Mouse (Mus musculus) MEL (cell line): ENCODE results near the gene Trex1. TPM values are rescaled to one million over a fixed set of nuclear protein-coding genes. Genes with fewer than 3 reads are reported as not detected.

Experiments
- DNase-seq: peaks from one replicate; pipeline ENCODE4 v3.0.0; 2011; ENCODE audit warnings: low read depth, low spot score
- H3K27ac ChIP-seq: 2 replicates; pipeline ENCODE4 v1.5.1; 2012; ENCODE audit warnings: low read depth, mild to moderate bottlenecking, control low read depth, low read length, moderate library complexity; ENCODE audit not compliant: control insufficient read depth
- H3K27me3 ChIP-seq, 2 experiments: fragments of 150-350 bp in 1 of 2; sonication (generic) in 1 of 2; 2 replicates each; pipeline ENCODE4 v1.6.1; 2012; ENCODE audit warnings: low read length in 2 of 2, mild to moderate bottlenecking in 2 of 2, improper control_type of control experiment in 1 of 2, moderate library complexity in 1 of 2; ENCODE audit not compliant: insufficient read depth in 2 of 2, control insufficient read depth in 1 of 2
- H3K36me3 ChIP-seq, 2 experiments: 2 replicates each; pipeline ENCODE4 v1.6.1; 2012 to 2014; ENCODE audit warnings: low read length in 2 of 2, improper control_type of control experiment in 1 of 2, inconsistent platforms in 1 of 2, mild to moderate bottlenecking in 1 of 2; ENCODE audit not compliant: insufficient read depth in 2 of 2, control insufficient read depth in 1 of 2
- H3K4me1 ChIP-seq, 2 experiments: fragments of 150-350 bp in 1 of 2; sonication (generic) in 1 of 2; 2 replicates each; pipeline ENCODE4 v1.6.1; 2012; ENCODE audit warnings: low read length in 2 of 2, improper control_type of control experiment in 1 of 2, mild to moderate bottlenecking in 1 of 2; ENCODE audit not compliant: insufficient read depth in 2 of 2, control insufficient read depth in 1 of 2
- H3K4me3 ChIP-seq, 2 experiments: fragments of 150-350 bp in 1 of 2; sonication (generic) in 1 of 2; 2 replicates each; pipeline ENCODE4 v1.5.1; 2012; ENCODE audit warnings: low read depth in 2 of 2, low read length in 2 of 2, mild to moderate bottlenecking in 2 of 2, moderate library complexity in 2 of 2, control low read depth in 1 of 2, improper control_type of control experiment in 1 of 2; ENCODE audit not compliant: control insufficient read depth in 1 of 2, insufficient read depth in 1 of 2
- H3K79me2 ChIP-seq: 2 replicates; pipeline ENCODE4 v1.6.1; 2012; ENCODE audit warnings: mild to moderate bottlenecking, low read length, moderate library complexity; ENCODE audit not compliant: control insufficient read depth, poor library complexity, insufficient read depth
- H3K9ac ChIP-seq: 2 replicates; pipeline ENCODE4 v1.6.1; 2012; ENCODE audit warnings: low read depth, mild to moderate bottlenecking, control low read depth, low read length, moderate library complexity; ENCODE audit not compliant: control insufficient read depth, poor library complexity, severe bottlenecking
- H3K9me3 ChIP-seq: fragments of 150-350 bp; sonication (generic); replicated peaks from 2 replicates; pipeline ENCODE4 v1.6.1; 2012; ENCODE audit warnings: mild to moderate bottlenecking, low read length, improper control_type of control experiment, moderate library complexity; ENCODE audit not compliant: insufficient read depth
- CHD1 ChIP-seq: IDR thresholded peaks from 2 replicates; pipeline ENCODE4 v1.6.1; 2012; ENCODE audit warnings: low read depth, mild to moderate bottlenecking, inconsistent platforms, low read length, improper control_type of control experiment
- E2F4 ChIP-seq: IDR thresholded peaks from 2 replicates; pipeline ENCODE4 v1.6.1; 2011; ENCODE audit warnings: low read depth, low read length, improper control_type of control experiment, borderline replicate concordance
- ELF1 ChIP-seq: IDR thresholded peaks from 2 replicates; pipeline ENCODE4 v1.6.1; 2014; ENCODE audit warnings: low read depth, mild to moderate bottlenecking, inconsistent platforms, low read length, improper control_type of control experiment, moderate library complexity
- EP300 ChIP-seq, 2 experiments: IDR thresholded peaks; 2 replicates each; pipeline ENCODE4 v1.6.1; 2011; ENCODE audit warnings: improper control_type of control experiment in 2 of 2, low read length in 2 of 2, low read depth in 1 of 2, mild to moderate bottlenecking in 1 of 2
- GABPA ChIP-seq: IDR thresholded peaks from 2 replicates; pipeline ENCODE4 v1.6.1; 2012; ENCODE audit warnings: low read depth, mild to moderate bottlenecking, inconsistent platforms, low read length, improper control_type of control experiment, moderate library complexity
- GATA1 ChIP-seq: IDR thresholded peaks from 2 replicates; pipeline ENCODE4 v1.6.1; 2011; ENCODE audit warnings: low read depth, low read length, improper control_type of control experiment
- HCFC1 ChIP-seq: IDR thresholded peaks from 2 replicates; pipeline ENCODE4 v1.6.1; 2012; ENCODE audit warnings: low read depth, mild to moderate bottlenecking, inconsistent platforms, low read length, improper control_type of control experiment, moderate library complexity
- KAT2A ChIP-seq: conservative IDR thresholded peaks from 2 replicates; pipeline ENCODE4 v1.6.1; 2012; ENCODE audit warnings: low read depth, low read length, improper control_type of control experiment, inconsistent platforms
- MAFK ChIP-seq: IDR thresholded peaks from 2 replicates; pipeline ENCODE4 v1.6.1; 2011; ENCODE audit warnings: low read depth, mild to moderate bottlenecking, low read length, improper control_type of control experiment, borderline replicate concordance
- MAX ChIP-seq: IDR thresholded peaks from 2 replicates; pipeline ENCODE4 v1.6.1; 2011; ENCODE audit warnings: low read length, improper control_type of control experiment
- MAZ ChIP-seq: IDR thresholded peaks from 2 replicates; pipeline ENCODE4 v1.6.1; 2012; ENCODE audit warnings: low read depth, mild to moderate bottlenecking, inconsistent platforms, low read length, improper control_type of control experiment
- MEF2A ChIP-seq: IDR thresholded peaks from 2 replicates; pipeline ENCODE4 v1.6.1; 2014; ENCODE audit warnings: low read depth, mild to moderate bottlenecking, inconsistent platforms, low read length, improper control_type of control experiment; ENCODE audit not compliant: poor library complexity, insufficient replicate concordance, severe bottlenecking; ENCODE audit errors: extremely low read depth
- MXI1 ChIP-seq: IDR thresholded peaks from 2 replicates; pipeline ENCODE4 v1.6.1; 2011; ENCODE audit warnings: mild to moderate bottlenecking, low read depth, low read length, improper control_type of control experiment
- MYB ChIP-seq: IDR thresholded peaks from 2 replicates; pipeline ENCODE4 v1.6.1; 2011; ENCODE audit warnings: mild to moderate bottlenecking, low read depth, low read length, improper control_type of control experiment
- MYC ChIP-seq: IDR thresholded peaks from 2 replicates; pipeline ENCODE4 v1.6.1; 2011; ENCODE audit warnings: low read depth, mild to moderate bottlenecking, low read length, improper control_type of control experiment, moderate library complexity
- NELFE ChIP-seq: IDR thresholded peaks from 2 replicates; pipeline ENCODE4 v1.6.1; 2011; ENCODE audit warnings: low read depth, low read length, improper control_type of control experiment
- NRF1 ChIP-seq: IDR thresholded peaks from 2 replicates; pipeline ENCODE4 v1.6.1; 2014; ENCODE audit warnings: low read depth, mild to moderate bottlenecking, inconsistent platforms, low read length, improper control_type of control experiment, moderate library complexity; ENCODE audit not compliant: poor library complexity, insufficient read depth, severe bottlenecking
- POLR2A ChIP-seq, 2 experiments: IDR thresholded peaks; 2 replicates each; pipeline ENCODE4 v1.6.1; 2011 to 2012; ENCODE audit warnings: low read length in 2 of 2, mild to moderate bottlenecking in 2 of 2, control low read depth in 1 of 2, improper control_type of control experiment in 1 of 2, low read depth in 1 of 2, moderate library complexity in 1 of 2; ENCODE audit not compliant: control insufficient read depth in 1 of 2, insufficient read depth in 1 of 2, poor library complexity in 1 of 2
- POLR2AphosphoS2 ChIP-seq: IDR thresholded peaks from 2 replicates; pipeline ENCODE4 v1.6.1; 2011; ENCODE audit warnings: low read length, improper control_type of control experiment
- POLR2AphosphoS5 ChIP-seq: IDR thresholded peaks from 2 replicates; pipeline ENCODE4 v1.6.1; 2012; ENCODE audit warnings: low read depth, borderline replicate concordance, mild to moderate bottlenecking, inconsistent platforms, low read length, moderate library complexity, mixed read lengths
- SIN3A ChIP-seq: IDR thresholded peaks from 2 replicates; pipeline ENCODE4 v1.6.1; 2012; ENCODE audit warnings: low read length, improper control_type of control experiment, inconsistent platforms
- SMC3 ChIP-seq: IDR thresholded peaks from 2 replicates; pipeline ENCODE4 v1.6.1; 2011; ENCODE audit warnings: low read depth, low read length, improper control_type of control experiment
- TCF12 ChIP-seq: IDR thresholded peaks from 2 replicates; pipeline ENCODE4 v1.6.1; 2014; ENCODE audit warnings: low read depth, mild to moderate bottlenecking, inconsistent platforms, low read length, improper control_type of control experiment, moderate library complexity
- ZC3H11A ChIP-seq: IDR thresholded peaks from 2 replicates; pipeline ENCODE4 v1.6.1; 2012; ENCODE audit warnings: low read depth, mild to moderate bottlenecking, inconsistent platforms, low read length, improper control_type of control experiment
- ZKSCAN1 ChIP-seq: IDR thresholded peaks from 2 replicates; pipeline ENCODE4 v1.6.1; 2012; ENCODE audit warnings: low read depth, mild to moderate bottlenecking, inconsistent platforms, low read length, improper control_type of control experiment, moderate library complexity
- polyA plus RNA-seq, 2 experiments: library from polyadenylated mRNA; stranded (reverse) in 1 of 2; unstranded in 1 of 2; fragments of >175 nt in 1 of 2; fragments of >200 nt in 1 of 2; gene quantifications; 2 replicates each; pipeline versions ENCODE4 v1.2.1 to v1.2.4; 2012; ENCODE audit warnings: low replicate concordance in 2 of 2, low read depth in 1 of 2; ENCODE audit not compliant: insufficient read length in 2 of 2, insufficient read depth in 1 of 2, missing spikeins in 1 of 2
- total RNA-seq: library from RNA; depleted of rRNA; stranded (reverse); fragments of 300-350 nt; gene quantifications from 2 replicates; pipeline ENCODE4 v1.2.3, GENCODE M21; 2012

Gene Trex1
- total and polyA plus RNA-seq, 3 experiments: 8.9 to 17.0 TPM; not detected in 1

GRCm38 (mm10) chr9:109028919-109029318, 30.6 kb downstream of the Trex1 start:
- TF ChIP-seq NELFE: no peak
- no peaks in the 10 kb centered on the region for H3K27me3 ChIP-seq
- no peak overlapping the region for H3K27ac ChIP-seq
- peaks cover 0 to 7% of the 10 kb centered on the region in 2 experiments; a peak in 2 of 4 replicates for H3K36me3 ChIP-seq
- peaks cover 5 to 11% of the 10 kb centered on the region in 2 experiments for H3K4me1 ChIP-seq
- H3K9ac ChIP-seq: no peak overlapping the region
- no peaks in the 10 kb centered on the region for H3K9me3 ChIP-seq
- H3K79me2 ChIP-seq: no peaks in the 10 kb centered on the region
- DNase-seq: no peak
- H3K4me3 ChIP-seq: no peak overlapping the region

- Histone ChIP-seq H3K4me3 (no peak overlapping the region), H3K79me2 (no peaks in the 10 kb centered on the region)
- TF ChIP-seq GATA1: no peak
- TF ChIP-seq ZC3H11A: no peak
- TF ChIP-seq POLR2A (IDR thresholded peaks at IDR 0.05; ENCODE audit: control insufficient read depth in 1 of 2, insufficient read depth in 1 of 2, low read depth in 1 of 2, low read length in 2 of 2, poor library complexity in 1 of 2): no peak
- no peak for TF ChIP-seq NRF1
- no peak for TF ChIP-seq MAZ
- no peak for TF ChIP-seq EP300 (IDR thresholded peaks at IDR 0.05; ENCODE audit: low read depth in 1 of 2, low read length in 2 of 2)
- TF ChIP-seq ELF1: no peak
- no peak for TF ChIP-seq MAX
- TF ChIP-seq POLR2AphosphoS2: no peak
- no peak for TF ChIP-seq CHD1
- no peak for TF ChIP-seq POLR2AphosphoS5
- TF ChIP-seq SMC3: no peak
- TF ChIP-seq, all 39 proteins: peak for 0
- peaks cover 0 to 7% of the 10 kb centered on the region in 2 experiments; a peak in 2 of 4 replicates for H3K36me3 ChIP-seq
- DNase-seq: no peak
- no peak overlapping the region for H3K9ac ChIP-seq
- H3K27me3 ChIP-seq: no peaks in the 10 kb centered on the region
- peaks cover 5 to 11% of the 10 kb centered on the region in 2 experiments for H3K4me1 ChIP-seq
- H3K27ac ChIP-seq: no peak overlapping the region
- no peaks in the 10 kb centered on the region for H3K9me3 ChIP-seq
Measured at GRCm38 (mm10) chr9:109028421-109028820, 31.1 kb downstream of the Trex1 start.

- H3K27ac ChIP-seq: no peak overlapping the region
- no peak for TF ChIP-seq GABPA
- TF ChIP-seq EP300 (IDR thresholded peaks at IDR 0.05; ENCODE audit: low read depth in 1 of 2, low read length in 2 of 2): no peak
- no peak for TF ChIP-seq POLR2AphosphoS2
- TF ChIP-seq POLR2A (IDR thresholded peaks at IDR 0.05; ENCODE audit: control insufficient read depth in 1 of 2, insufficient read depth in 1 of 2, low read depth in 1 of 2, low read length in 2 of 2, poor library complexity in 1 of 2): no peak
- TF ChIP-seq NRF1: no peak
- no peak for TF ChIP-seq MAFK
- TF ChIP-seq HCFC1: no peak
- no peak for TF ChIP-seq ZC3H11A
- no peak for TF ChIP-seq MXI1
- no peak for TF ChIP-seq MYC
- no peak for TF ChIP-seq GATA1
- TF ChIP-seq ZKSCAN1: no peak
- no peak for TF ChIP-seq MYB
- no peak for TF ChIP-seq KAT2A
- TF ChIP-seq E2F4: no peak
- no peak for TF ChIP-seq MEF2A
- TF ChIP-seq TCF12: no peak
- no peak for TF ChIP-seq MAZ
- no peak for TF ChIP-seq SIN3A
- no peak for TF ChIP-seq CHD1
- H3K36me3 ChIP-seq: peaks cover 0 to 3% of the 10 kb centered on the region in 2 experiments; a peak in 1 of 4 replicates
Measured at GRCm38 (mm10) chr9:109027521-109027920, 32.0 kb downstream of the Trex1 start.

More at GRCm38 (mm10) chr9:109027521-109027920, 32.0 kb downstream of the Trex1 start:
- H3K9me3 ChIP-seq: no peaks in the 10 kb centered on the region
- H3K9ac ChIP-seq: no peak overlapping the region
- peaks cover 3 to 5% of the 10 kb centered on the region in 2 experiments for H3K4me1 ChIP-seq
- DNase-seq: no peak
- H3K4me3 ChIP-seq: no peak overlapping the region
- H3K79me2 ChIP-seq: no peaks in the 10 kb centered on the region
- H3K27me3 ChIP-seq: no peaks in the 10 kb centered on the region
